Mouse (Mus musculus): ENCODE data around the gene Atp13a4. TPM values are rescaled to one million over a fixed set of nuclear protein-coding genes. Genes with fewer than 3 reads are reported as not detected.
A peak's percentile ranks its signal among the peaks of the same experiment; 100 is the strongest.

Gene Atp13a4
- total RNA-seq, 1 experiment, result 1.1 TPM

DNA sequence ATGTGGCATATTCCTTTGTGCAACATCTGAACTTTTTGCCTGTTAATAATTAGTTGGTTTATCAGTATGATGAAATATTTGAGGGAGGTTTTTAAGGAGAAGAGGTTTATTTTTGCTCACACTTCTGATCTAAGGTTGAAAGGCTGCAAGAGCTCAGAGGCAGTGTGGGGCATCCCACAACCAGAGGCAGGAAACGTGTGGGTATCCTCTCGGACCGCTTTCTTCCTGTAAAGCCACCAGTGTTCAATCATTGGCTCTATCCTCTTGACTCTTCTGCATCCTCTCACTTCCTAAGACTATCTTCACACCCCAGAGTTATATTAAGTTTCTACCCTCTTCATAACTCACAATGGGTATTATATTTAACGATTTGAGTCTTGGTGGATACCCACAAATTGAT is 29.3 kb upstream of the Atp13a4 start:
- no peak for TF ChIP-seq MAFK (IDR thresholded peaks at IDR 0.05; ENCODE audit: insufficient read depth, low read depth, low read length)
- no peak for TF ChIP-seq HCFC1 (IDR thresholded peaks at IDR 0.05; ENCODE audit: borderline replicate concordance, insufficient read depth, low read length)
- no peak for TF ChIP-seq CHD2 (IDR thresholded peaks at IDR 0.05; ENCODE audit: low read depth, low read length)
- TF ChIP-seq ZC3H11A (IDR thresholded peaks at IDR 0.05; ENCODE audit: borderline replicate concordance, low read depth, low read length), result no peak
- no peaks in the 10 kb centered on the region for H3K4me1 ChIP-seq (ENCODE audit: control insufficient read depth in 2 of 2, insufficient read depth in 2 of 2, low read length in 2 of 2, poor library complexity in 1 of 2)
- no peaks in the 10 kb centered on the region for H3K9me3 ChIP-seq (ENCODE audit: control insufficient read depth, insufficient read depth, low read depth, low read length)
- H3K27ac ChIP-seq (ENCODE audit: insufficient read depth, low read depth, low read length, poor library complexity, severe bottlenecking), result no peak overlapping the region
- H3K9ac ChIP-seq (ENCODE audit: insufficient read depth, low read depth, low read length, poor library complexity, severe bottlenecking), result no peak overlapping the region
- H3K4me3 ChIP-seq (ENCODE audit: insufficient read depth in 1 of 2, low read depth in 1 of 2, low read length in 2 of 2, poor library complexity in 1 of 2, severe bottlenecking in 1 of 2), result no peak overlapping the region
- in situ Hi-C loops (cut with MboI; ENCODE audit: low sequenced_read_pairs in 2 of 2, unreplicated experiment in 2 of 2), result loop anchor here (25.0 kb wide), 2 partner anchors 737 to 987 kb away; no protein-coding TSS in a partner anchor
- H3K36me3 ChIP-seq (ENCODE audit: control insufficient read depth, insufficient read depth, low read length, poor library complexity, severe bottlenecking), result no peaks in the 10 kb centered on the region
- DNase-seq (ENCODE audit: low read depth, low spot score), result no peak

DNA sequence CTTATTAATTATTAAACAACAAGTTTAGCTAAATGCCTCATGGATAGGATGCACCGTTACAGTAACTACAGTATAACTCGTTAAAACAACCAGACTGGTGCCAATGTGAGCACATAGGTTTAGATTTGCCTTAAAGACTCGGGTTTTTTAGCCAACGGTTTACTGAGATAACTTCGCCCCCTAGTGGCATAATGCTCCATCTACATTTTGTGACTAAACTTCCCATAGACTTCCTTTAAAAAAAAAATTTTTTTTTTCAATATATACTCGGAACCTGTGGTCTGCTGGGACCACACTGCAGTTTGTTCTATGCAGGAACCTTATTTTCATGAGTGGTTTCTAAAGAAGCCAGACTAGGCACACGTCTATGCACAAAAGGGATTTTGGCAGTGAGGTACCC is 16.2 kb upstream of the Atp13a4 start:
- in situ Hi-C loops (cut with MboI; ENCODE audit: low sequenced_read_pairs in 2 of 2, unreplicated experiment in 2 of 2), result loop anchor here (10.0 to 25.0 kb wide), 3 partner anchors 724 to 974 kb away; no protein-coding TSS in a partner anchor
- Histone ChIP-seq H3K9ac (ENCODE audit: insufficient read depth, low read depth, low read length, poor library complexity, severe bottlenecking) (no peak overlapping the region), H3K27ac (ENCODE audit: insufficient read depth, low read depth, low read length, poor library complexity, severe bottlenecking) (no peak overlapping the region), H3K9me3 (ENCODE audit: control insufficient read depth, insufficient read depth, low read depth, low read length) (no peaks in the 10 kb centered on the region), H3K36me3 (ENCODE audit: control insufficient read depth, insufficient read depth, low read length, poor library complexity, severe bottlenecking) (no peaks in the 10 kb centered on the region), H3K4me1 (ENCODE audit: control insufficient read depth in 2 of 2, insufficient read depth in 2 of 2, low read length in 2 of 2, poor library complexity in 1 of 2) (peaks cover 0 to 2% of the 10 kb centered on the region in 2 experiments; a peak in 2 of 4 replicates), H3K4me3 (ENCODE audit: insufficient read depth in 1 of 2, low read depth in 1 of 2, low read length in 2 of 2, poor library complexity in 1 of 2, severe bottlenecking in 1 of 2) (no peak overlapping the region)
- peak; percentile 54 for DNase-seq (ENCODE audit: low read depth, low spot score)
- peak; percentile 91 for TF ChIP-seq ZC3H11A (IDR thresholded peaks at IDR 0.05; ENCODE audit: borderline replicate concordance, low read depth, low read length)
- no peak for TF ChIP-seq CHD2 (IDR thresholded peaks at IDR 0.05; ENCODE audit: low read depth, low read length)
- TF ChIP-seq ZNF384 (IDR thresholded peaks at IDR 0.05; ENCODE audit: low read depth, low read length), result peak; percentile 46; the same call in 1 of the 2 replicates
- TF ChIP-seq HCFC1 (IDR thresholded peaks at IDR 0.05; ENCODE audit: borderline replicate concordance, insufficient read depth, low read length), result no peak
- 0 out of 2 replicates have a peak, but pooled peaks have one; percentile 5 for TF ChIP-seq MAFK (IDR thresholded peaks at IDR 0.05; ENCODE audit: insufficient read depth, low read depth, low read length)

DNA sequence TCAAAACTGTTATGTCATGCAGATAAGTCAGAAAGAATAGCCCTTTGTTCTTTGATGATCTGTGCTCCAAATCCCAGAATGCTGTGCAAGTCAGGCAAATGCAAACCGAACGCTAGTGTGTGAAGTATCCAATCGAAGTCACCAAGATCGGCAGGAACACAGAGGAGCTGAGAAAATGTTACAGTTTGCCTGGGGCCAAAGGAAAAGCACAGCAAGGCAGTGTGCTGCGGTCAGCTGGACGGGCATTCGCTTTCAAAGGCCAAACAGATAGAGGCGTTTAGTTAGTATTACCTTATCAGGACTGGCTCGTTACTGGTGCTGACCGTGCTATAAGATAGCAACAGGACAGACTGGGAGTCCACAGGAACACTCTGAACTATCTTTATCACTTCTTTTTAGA is 15.8 kb upstream of the Atp13a4 start:
- Histone ChIP-seq H3K9me3 (ENCODE audit: control insufficient read depth, insufficient read depth, low read depth, low read length) (no peaks in the 10 kb centered on the region), H3K9ac (ENCODE audit: insufficient read depth, low read depth, low read length, poor library complexity, severe bottlenecking) (no peak overlapping the region), H3K36me3 (ENCODE audit: control insufficient read depth, insufficient read depth, low read length, poor library complexity, severe bottlenecking) (no peaks in the 10 kb centered on the region), H3K4me3 (ENCODE audit: insufficient read depth in 1 of 2, low read depth in 1 of 2, low read length in 2 of 2, poor library complexity in 1 of 2, severe bottlenecking in 1 of 2) (no peak overlapping the region), H3K4me1 (ENCODE audit: control insufficient read depth in 2 of 2, insufficient read depth in 2 of 2, low read length in 2 of 2, poor library complexity in 1 of 2) (peaks cover 0 to 2% of the 10 kb centered on the region in 2 experiments; a peak in 2 of 4 replicates), H3K27ac (ENCODE audit: insufficient read depth, low read depth, low read length, poor library complexity, severe bottlenecking) (no peak overlapping the region)
- DNase-seq (ENCODE audit: low read depth, low spot score), result peak; percentile 57
- TF ChIP-seq HCFC1 (IDR thresholded peaks at IDR 0.05; ENCODE audit: borderline replicate concordance, insufficient read depth, low read length) (no peak), ZC3H11A (IDR thresholded peaks at IDR 0.05; ENCODE audit: borderline replicate concordance, low read depth, low read length) (no peak), ZNF384 (IDR thresholded peaks at IDR 0.05; ENCODE audit: low read depth, low read length) (no peak), CHD2 (IDR thresholded peaks at IDR 0.05; ENCODE audit: low read depth, low read length) (no peak; the same call in 1 of the 2 replicates), MAFK (IDR thresholded peaks at IDR 0.05; ENCODE audit: insufficient read depth, low read depth, low read length) (no peak)
- in situ Hi-C loops (cut with MboI; ENCODE audit: low sequenced_read_pairs in 2 of 2, unreplicated experiment in 2 of 2), result loop anchor here (10.0 to 25.0 kb wide), 3 partner anchors 723 to 973 kb away; no protein-coding TSS in a partner anchor

DNA sequence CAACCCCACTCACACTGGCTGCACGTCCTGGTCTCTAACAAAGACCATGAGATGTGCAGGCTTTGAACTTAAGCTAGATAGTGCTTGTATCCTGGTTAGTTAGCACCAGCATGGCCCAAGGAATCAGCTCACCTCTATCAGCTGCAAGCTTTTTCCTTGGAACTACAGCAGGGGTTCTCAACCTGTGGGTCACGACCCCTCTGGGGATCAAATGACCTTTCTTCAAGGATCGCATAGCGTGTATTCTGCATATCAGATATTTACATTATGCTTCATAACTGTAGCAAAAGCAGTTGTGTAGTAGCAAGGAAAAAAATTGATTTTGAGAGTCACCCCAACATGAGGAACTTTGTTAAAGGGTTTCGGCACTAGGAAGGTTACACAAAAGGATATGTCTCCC is 15.0 kb upstream of the Atp13a4 start:
- Histone ChIP-seq H3K4me1 (ENCODE audit: control insufficient read depth in 2 of 2, insufficient read depth in 2 of 2, low read length in 2 of 2, poor library complexity in 1 of 2) (peaks cover 0 to 2% of the 10 kb centered on the region in 2 experiments; a peak in 2 of 4 replicates), H3K9ac (ENCODE audit: insufficient read depth, low read depth, low read length, poor library complexity, severe bottlenecking) (no peak overlapping the region), H3K27ac (ENCODE audit: insufficient read depth, low read depth, low read length, poor library complexity, severe bottlenecking) (no peak overlapping the region), H3K36me3 (ENCODE audit: control insufficient read depth, insufficient read depth, low read length, poor library complexity, severe bottlenecking) (no peaks in the 10 kb centered on the region), H3K4me3 (ENCODE audit: insufficient read depth in 1 of 2, low read depth in 1 of 2, low read length in 2 of 2, poor library complexity in 1 of 2, severe bottlenecking in 1 of 2) (no peak overlapping the region), H3K9me3 (ENCODE audit: control insufficient read depth, insufficient read depth, low read depth, low read length) (no peaks in the 10 kb centered on the region)
- in situ Hi-C loops (cut with MboI; ENCODE audit: low sequenced_read_pairs in 2 of 2, unreplicated experiment in 2 of 2), result loop anchor here (10.0 to 25.0 kb wide), 3 partner anchors 722 to 972 kb away; no protein-coding TSS in a partner anchor
- no peak for DNase-seq (ENCODE audit: low read depth, low spot score)
- TF ChIP-seq CHD2 (IDR thresholded peaks at IDR 0.05; ENCODE audit: low read depth, low read length) (peak; percentile 90), ZNF384 (IDR thresholded peaks at IDR 0.05; ENCODE audit: low read depth, low read length) (no peak), MAFK (IDR thresholded peaks at IDR 0.05; ENCODE audit: insufficient read depth, low read depth, low read length) (no peak)

All from ES-E14 (cell line).